In genomic region chr9:54668455-54668854, GRCm38 (mm10) we compare ENCODE assay signal across 15 mouse cellular contexts. TPM values are rescaled to one million over a fixed set of nuclear protein-coding genes. Genes with fewer than 3 reads are reported as not detected.
DNase-seq lines count a peak whose midpoint lies in the region; ATAC-seq and TF ChIP-seq lines count a peak whose summit lies in the region.
"Had no signal": no experiment of that assay in that cellular context is flagged by ENCODE, and none has a peak within 500 bp of the region (broad histone marks: within the 10 kb centered on the region; RNA-seq: fewer than 3 reads in every experiment).

No protein-coding gene starts in this region.

- WGBS in forebrain, postnatal 0 days: 42% methylated on average over 4 of the region's 4 CpGs
- 71% methylated on average over 4 of the region's 4 CpGs for WGBS in forebrain, embryonic 10.5 days
- 74% methylated on average over 4 of the region's 4 CpGs for WGBS in liver, postnatal 0 days (ENCODE audit: insufficient replicate concordance)

- H3K9ac ChIP-seq in forebrain, postnatal 0 days: no peak overlapping the region
- no peak overlapping the region for H3K9ac ChIP-seq in liver, postnatal 0 days (replicated peaks)
- H3K9ac ChIP-seq: embryonic facial prominence, embryonic 12.5 days; heart, embryonic 13.5 days; hindbrain, embryonic 14.5 days; limb, embryonic 12.5 days; lung, embryonic 14.5 days; neural tube, embryonic 12.5 days had no signal

- peak; percentile 91 for ATAC-seq in forebrain, postnatal 0 days
- no peak for ATAC-seq in liver, postnatal 0 days

- H3K4me3 ChIP-seq in forebrain, postnatal 0 days (ENCODE audit: low read depth, low read length): no peak overlapping the region
- no peak overlapping the region for H3K4me3 ChIP-seq in forebrain, embryonic 10.5 days
- no peak overlapping the region for H3K4me3 ChIP-seq in liver, postnatal 0 days (ENCODE audit: low read depth, low read length)
- H3K4me3 ChIP-seq: embryonic facial prominence, embryonic 12.5 days; heart, embryonic 13.5 days; limb, embryonic 12.5 days; neural tube, embryonic 12.5 days had no signal

- DNase-seq in forebrain, postnatal 0 days: peak; percentile 73
- no peak for DNase-seq in forebrain, embryonic 10.5 days (ENCODE audit: extremely low spot score, low spot score)
- peak; percentile 48 for DNase-seq in right cerebral cortex, adult 18-20 months
- DNase-seq in right cerebral cortex, postnatal 14 days: no peak
- peak; percentile 41 to 52 for DNase-seq in cerebellum, postnatal 36 days
- DNase-seq in testis, postnatal 14 days (ENCODE audit: low spot score): peak; percentile 53
- DNase-seq in embryo, embryonic 9.5 days (ENCODE audit: extremely low spot score): no peak
- DNase-seq in liver, postnatal 0 days: no peak
- DNase-seq: lung, embryonic 14.5 days; thymus, postnatal 36 days had no signal

- H3K4me2 ChIP-seq in forebrain, postnatal 0 days (ENCODE audit: low read depth): no peak overlapping the region
- H3K4me2 ChIP-seq in liver, postnatal 0 days (ENCODE audit: low read depth, low read length): no peak overlapping the region
- H3K4me2 ChIP-seq: embryonic facial prominence, embryonic 12.5 days; heart, embryonic 13.5 days; hindbrain, embryonic 14.5 days; limb, embryonic 12.5 days; lung, embryonic 14.5 days; neural tube, embryonic 12.5 days had no signal

- no peaks in the 10 kb centered on the region for H3K36me3 ChIP-seq in forebrain, postnatal 0 days (ENCODE audit: insufficient read depth)
- no peaks in the 10 kb centered on the region for H3K36me3 ChIP-seq in forebrain, embryonic 10.5 days (replicated peaks)
- no peaks in the 10 kb centered on the region for H3K36me3 ChIP-seq in liver, postnatal 0 days (replicated peaks; ENCODE audit: insufficient read depth, low read length)
- H3K36me3 ChIP-seq: embryonic facial prominence, embryonic 12.5 days; heart, embryonic 13.5 days; limb, embryonic 12.5 days; neural tube, embryonic 12.5 days had no signal

- TF ChIP-seq EP300 in liver, postnatal 0 days (IDR thresholded peaks at IDR 0.05; ENCODE audit: low read depth): no peak

- H3K27ac ChIP-seq in forebrain, postnatal 0 days (ENCODE audit: low read depth, low read length): no peak overlapping the region
- no peak overlapping the region for H3K27ac ChIP-seq in forebrain, embryonic 10.5 days
- no peak overlapping the region for H3K27ac ChIP-seq in liver, postnatal 0 days (ENCODE audit: low read depth)
- H3K27ac ChIP-seq: embryonic facial prominence, embryonic 12.5 days; heart, embryonic 13.5 days; hindbrain, embryonic 14.5 days; limb, embryonic 12.5 days; neural tube, embryonic 12.5 days had no signal

- no peaks in the 10 kb centered on the region for H3K27me3 ChIP-seq in forebrain, postnatal 0 days (ENCODE audit: insufficient read depth, low read length)
- no peaks in the 10 kb centered on the region for H3K27me3 ChIP-seq in forebrain, embryonic 10.5 days (ENCODE audit: poor library complexity, severe bottlenecking)
- no peaks in the 10 kb centered on the region for H3K27me3 ChIP-seq in liver, postnatal 0 days (ENCODE audit: insufficient read depth, low read length)
- H3K27me3 ChIP-seq: embryonic facial prominence, embryonic 12.5 days; heart, embryonic 13.5 days; limb, embryonic 12.5 days; neural tube, embryonic 12.5 days had no signal

- H3K9me3 ChIP-seq in forebrain, postnatal 0 days (ENCODE audit: low read length): no peaks in the 10 kb centered on the region
- no peaks in the 10 kb centered on the region; the same call in 1 of the 2 replicates for H3K9me3 ChIP-seq in forebrain, embryonic 10.5 days
- no peaks in the 10 kb centered on the region for H3K9me3 ChIP-seq in liver, postnatal 0 days (ENCODE audit: low read length)
- H3K9me3 ChIP-seq: embryonic facial prominence, embryonic 12.5 days; heart, embryonic 13.5 days; limb, embryonic 12.5 days; neural tube, embryonic 12.5 days had no signal

- H3K4me1 ChIP-seq in forebrain, postnatal 0 days (ENCODE audit: insufficient read depth): no peaks in the 10 kb centered on the region
- H3K4me1 ChIP-seq in forebrain, embryonic 10.5 days: no peaks in the 10 kb centered on the region
- H3K4me1 ChIP-seq in liver, postnatal 0 days (ENCODE audit: insufficient read depth): no peaks in the 10 kb centered on the region
- H3K4me1 ChIP-seq: embryonic facial prominence, embryonic 12.5 days; heart, embryonic 13.5 days; limb, embryonic 12.5 days; neural tube, embryonic 12.5 days had no signal

- TF ChIP-seq CTCF in forebrain, postnatal 0 days (IDR thresholded peaks at IDR 0.05; ENCODE audit: low read depth): no peak
- no peak for TF ChIP-seq CTCF in liver, postnatal 0 days (IDR thresholded peaks at IDR 0.05; ENCODE audit: low read depth)

RNA-seq across cellular contexts. Expression of gene Acsbg1, which starts 6.8 kb away (rescaled TPM):
- total RNA-seq in forebrain, postnatal 0 days (2014; rRNA removed): 45.4 and 52.2 TPM in 2 replicates
- polyA plus RNA-seq in forebrain, postnatal 0 days (2015; fragmentation: Nextera tagmentation; extraction: Ambion mirVana): 32.8 and 38.9 TPM in 2 replicates
- 7.7 and 9.6 TPM in 2 replicates for polyA plus RNA-seq in forebrain, embryonic 10.5 days (2016; fragmentation: Nextera tagmentation; extraction: Ambion mirVana)
- polyA plus RNA-seq in liver, postnatal 0 days (2015; fragmentation: Nextera tagmentation; extraction: Ambion mirVana): 0.12 and 0.13 TPM in 2 replicates

RNA-seq across cellular contexts. Expression of gene Dnaja4, which starts 30.2 kb away (rescaled TPM):
- total RNA-seq in forebrain, postnatal 0 days (2014; rRNA removed): 5.8 and 8.9 TPM in 2 replicates
- 5.9 and 7.2 TPM in 2 replicates for polyA plus RNA-seq in forebrain, postnatal 0 days (2015; fragmentation: Nextera tagmentation; extraction: Ambion mirVana)
- polyA plus RNA-seq in forebrain, embryonic 10.5 days (2016; fragmentation: Nextera tagmentation; extraction: Ambion mirVana): 3.1 TPM in 2 replicates
- polyA plus RNA-seq in liver, postnatal 0 days (2015; fragmentation: Nextera tagmentation; extraction: Ambion mirVana): 6.0 and 6.8 TPM in 2 replicates

Comparison
In these comparisons a context has a peak if more than half of its experiments do, and no peak if none do; other contexts are left out.
1. DNase-seq: peak in forebrain, postnatal 0 days (single experiment), right cerebral cortex, adult 18-20 months (single experiment), cerebellum, postnatal 36 days (2 of 2) and testis, postnatal 14 days (single experiment); none in forebrain, embryonic 10.5 days (single experiment), right cerebral cortex, postnatal 14 days (single experiment), embryo, embryonic 9.5 days (single experiment) and liver, postnatal 0 days (single experiment).